Mouse (Mus musculus) lung, embryonic 14.5 days (tissue): ENCODE measurements at regions not wholly inside any gene's neighbourhood (a gene's known extent, or its start where the extent isn't known, plus 50 kb on each side); places are given as distances from the start of the nearest gene placed in this dataset.

ENCODE experiments used
- ATAC-seq: fragments of 200-750 bp; cut with Nextera tagmentation; 2 replicates; pipeline ENCODE4 v1.8.0; 2017; ENCODE audit warnings: mild to moderate bottlenecking, moderate TSS enrichment, moderate library complexity; ENCODE audit not compliant: insufficient read depth
- DNase-seq: peaks from one replicate; pipeline ENCODE4 v3.0.0-alpha.2; 2015
- H3K27ac ChIP-seq: fragments of 300-500 bp; sonication (generic); 2 replicates; pipeline ENCODE4 v1.5.1; 2014; ENCODE audit warnings: low read depth, mild to moderate bottlenecking, moderate library complexity
- H3K27me3 ChIP-seq: fragments of 300-500 bp; sonication (generic); 2 replicates; pipeline ENCODE4 v1.6.1; 2014; ENCODE audit warnings: low read length, control low read depth; ENCODE audit not compliant: insufficient read depth
- H3K36me3 ChIP-seq: fragments of 300-500 bp; sonication (generic); 2 replicates; pipeline ENCODE4 v1.6.1; 2014; ENCODE audit warnings: control low read depth; ENCODE audit not compliant: insufficient read depth
- H3K4me1 ChIP-seq: fragments of 300-500 bp; sonication (generic); 2 replicates; pipeline ENCODE4 v1.6.1; 2014; ENCODE audit warnings: antibody characterized with exemption, control low read depth; ENCODE audit not compliant: insufficient read depth
- H3K4me2 ChIP-seq: fragments of 300-500 bp; sonication (generic); 2 replicates; pipeline ENCODE4 v1.6.1; 2014; ENCODE audit warnings: mild to moderate bottlenecking
- H3K4me3 ChIP-seq: fragments of 300-500 bp; sonication (generic); 2 replicates; pipeline ENCODE4 v1.5.1; 2014; ENCODE audit warnings: low read depth, low read length
- H3K9ac ChIP-seq: fragments of 300-500 bp; sonication (generic); 2 replicates; pipeline ENCODE4 v1.6.1; 2014
- H3K9me3 ChIP-seq: fragments of 300-500 bp; sonication (generic); 2 replicates; pipeline ENCODE4 v1.6.1; 2016; ENCODE audit warnings: low read depth, low read length, control low read depth
- CTCF ChIP-seq: IDR thresholded peaks from 2 replicates; pipeline ENCODE4 v1.5.1; 2016; ENCODE audit warnings: antibody characterized with exemption, low read depth
- WGBS: fragments of 180-500 bp; shearing (Covaris S2); extraction: QIAGEN DNeasy Blood & Tissue Kit; methylation state at CpG from one replicate; pipeline ENCODE4 v1.1.7; 2014; 5-methylcytosine and 5-hydroxymethylcytosine counted together

GRCm38 (mm10) chr5:37918001-37918707 lies 93.8 kb upstream of the Msx1 start:
- no peaks in the 10 kb centered on the region for H3K36me3 ChIP-seq
- H3K4me3 ChIP-seq: peak overlapping the region; percentile 1; the same call in 1 of the 2 replicates
- no peaks in the 10 kb centered on the region for H3K4me1 ChIP-seq
- H3K9ac ChIP-seq: no peak overlapping the region
- no peak overlapping the region for H3K27ac ChIP-seq
- WGBS: 5% methylated on average over 28 of the region's 28 CpGs
- H3K4me2 ChIP-seq: peak overlapping the region; percentile 13; the same call in 1 of the 2 replicates
- no peak for TF ChIP-seq CTCF
- peaks cover 24% of the 10 kb centered on the region; the same call in 1 of the 2 replicates for H3K27me3 ChIP-seq
- H3K9me3 ChIP-seq: no peaks in the 10 kb centered on the region
- ATAC-seq: no peak
- DNase-seq: no peak

DNA sequence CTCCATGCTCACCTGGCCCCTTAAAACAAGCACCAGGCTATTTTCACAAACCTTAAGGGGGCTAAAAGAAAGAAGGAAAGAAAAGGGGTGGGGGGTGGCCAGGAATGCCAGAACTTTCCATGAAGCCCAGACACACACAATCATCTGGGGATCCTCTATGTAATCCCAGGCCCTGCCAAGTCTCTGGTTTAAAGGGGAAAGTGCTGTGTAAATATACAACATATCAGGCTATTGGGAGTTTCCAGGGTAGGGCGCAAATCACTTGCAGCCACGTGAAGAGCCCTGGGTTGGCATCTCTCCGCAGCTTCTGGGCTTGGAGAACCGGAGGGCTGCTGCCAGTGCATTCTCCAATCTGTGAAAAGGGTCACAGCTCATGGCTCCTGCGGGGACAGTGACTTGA lies 92.8 kb upstream of the Msx1 start:
- no peak for ATAC-seq
- H3K4me3 ChIP-seq: no peak overlapping the region
- no peak for DNase-seq
- no peak overlapping the region for H3K27ac ChIP-seq
- H3K27me3 ChIP-seq: peaks cover 24% of the 10 kb centered on the region; the same call in 1 of the 2 replicates
- no peak for TF ChIP-seq CTCF
- H3K36me3 ChIP-seq: no peaks in the 10 kb centered on the region
- no peak overlapping the region for H3K4me2 ChIP-seq
- no peaks in the 10 kb centered on the region for H3K9me3 ChIP-seq
- no peak overlapping the region for H3K9ac ChIP-seq
- 11% methylated on average over 5 of the region's 5 CpGs for WGBS
- H3K4me1 ChIP-seq: no peaks in the 10 kb centered on the region

GRCm38 (mm10) chr5:37904683-37905352 lies 80.4 kb upstream of the Msx1 start:
- H3K4me1 ChIP-seq: no peaks in the 10 kb centered on the region
- H3K36me3 ChIP-seq: no peaks in the 10 kb centered on the region
- no peak overlapping the region for H3K4me3 ChIP-seq
- peak; percentile 73 for TF ChIP-seq CTCF
- no peak overlapping the region for H3K4me2 ChIP-seq
- 41% methylated on average over 5 of the region's 5 CpGs for WGBS
- peaks cover 6% of the 10 kb centered on the region; the same call in 1 of the 2 replicates for H3K9me3 ChIP-seq
- H3K27me3 ChIP-seq: peaks cover 34% of the 10 kb centered on the region
- ATAC-seq: no peak
- DNase-seq: peak; percentile 40
- H3K9ac ChIP-seq: no peak overlapping the region
- H3K27ac ChIP-seq: no peak overlapping the region

GRCm38 (mm10) chr5:37903861-37904260 lies 79.5 kb upstream of the Msx1 start:
- no peak overlapping the region for H3K27ac ChIP-seq
- DNase-seq: no peak
- H3K27me3 ChIP-seq: peaks cover 37% of the 10 kb centered on the region
- no peak overlapping the region for H3K4me2 ChIP-seq
- WGBS: 68% methylated on average over 3 of the region's 3 CpGs
- ATAC-seq: no peak
- no peaks in the 10 kb centered on the region for H3K9me3 ChIP-seq
- H3K4me3 ChIP-seq: no peak overlapping the region
- no peak for TF ChIP-seq CTCF
- H3K4me1 ChIP-seq: no peaks in the 10 kb centered on the region
- H3K9ac ChIP-seq: no peak overlapping the region
- no peaks in the 10 kb centered on the region for H3K36me3 ChIP-seq

- Histone ChIP-seq H3K4me1 (no peaks in the 10 kb centered on the region), H3K4me3 (no peak overlapping the region), H3K36me3 (no peaks in the 10 kb centered on the region), H3K27ac (no peak overlapping the region), H3K4me2 (no peak overlapping the region), H3K27me3 (peaks cover 42% of the 10 kb centered on the region), H3K9me3 (no peaks in the 10 kb centered on the region), H3K9ac (no peak overlapping the region)
- 77% methylated on average over 2 of the region's 2 CpGs for WGBS
- DNase-seq: no peak
- no peak for ATAC-seq
- TF ChIP-seq CTCF: no peak
These were observed 78.4 kb upstream of the Msx1 start for GRCm38 (mm10) chr5:37902741-37903140.

DNA sequence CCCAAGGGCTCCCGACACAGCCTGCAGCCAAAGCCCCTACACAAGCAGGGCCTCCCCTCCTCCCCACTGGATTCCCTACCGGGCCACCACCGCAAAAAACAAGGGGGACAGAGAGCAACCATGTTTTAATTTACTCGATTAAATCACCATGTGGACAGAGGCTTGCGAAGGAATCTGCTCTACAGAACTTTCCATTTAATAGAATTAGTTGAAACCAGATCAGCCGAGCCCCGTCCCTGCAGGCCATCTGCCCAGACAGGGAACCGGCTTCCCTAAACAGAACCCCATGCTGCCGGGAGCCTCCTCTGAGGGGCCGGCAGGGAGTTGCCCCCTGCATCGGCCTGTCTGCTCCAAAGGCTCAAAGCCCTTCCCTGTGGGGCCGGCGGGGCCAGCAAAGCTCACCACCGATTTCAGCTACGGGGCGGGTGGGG lies 77.5 kb upstream of the Msx1 start:
- H3K27me3 ChIP-seq: peaks cover 42% of the 10 kb centered on the region
- DNase-seq (no peak), ATAC-seq (0 out of 2 replicates have a peak, but pooled peaks have one; percentile 31)
- H3K4me2 ChIP-seq: peak overlapping the region; percentile 18
- H3K4me3 ChIP-seq: no peak overlapping the region
- WGBS: 2% methylated on average over 16 of the region's 16 CpGs
- no peak overlapping the region for H3K27ac ChIP-seq
- no peaks in the 10 kb centered on the region for H3K9me3 ChIP-seq
- TF ChIP-seq CTCF: no peak
- no peaks in the 10 kb centered on the region for H3K4me1 ChIP-seq
- H3K9ac ChIP-seq: no peak overlapping the region
- no peaks in the 10 kb centered on the region for H3K36me3 ChIP-seq

DNA sequence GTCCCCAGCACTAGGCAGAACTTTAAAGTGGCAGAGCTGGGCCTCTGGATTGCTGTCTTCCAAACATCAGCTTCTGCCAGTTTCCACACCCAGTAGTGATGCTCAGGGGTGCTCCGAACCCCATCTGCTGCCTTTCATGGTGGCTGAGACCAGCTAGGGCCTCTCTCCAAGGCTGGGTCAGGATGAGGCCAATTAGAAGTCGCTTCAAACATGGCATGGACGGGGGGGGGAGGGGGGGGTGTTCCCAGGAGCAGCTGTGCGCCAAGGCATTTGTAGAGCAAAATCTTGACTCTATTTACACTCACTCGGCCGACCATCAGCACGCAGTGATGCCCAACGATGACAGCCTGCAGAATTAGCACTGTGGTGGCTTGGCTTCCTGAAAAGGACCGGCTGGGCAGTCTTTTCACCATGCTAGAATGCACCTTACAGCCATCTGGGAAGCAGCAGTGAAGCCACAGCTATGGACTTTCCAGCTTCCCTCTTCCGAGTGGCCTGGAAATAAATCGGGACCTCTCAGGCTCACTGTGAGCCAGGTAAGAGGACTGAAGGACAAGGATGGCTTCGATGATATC lies 73.7 kb upstream of the Msx1 start:
- Histone ChIP-seq H3K27me3 (peaks cover 61% of the 10 kb centered on the region), H3K4me2 (no peak overlapping the region), H3K4me3 (no peak overlapping the region), H3K9me3 (no peaks in the 10 kb centered on the region), H3K9ac (no peak overlapping the region), H3K36me3 (no peaks in the 10 kb centered on the region), H3K27ac (no peak overlapping the region), H3K4me1 (no peaks in the 10 kb centered on the region)
- no peak for TF ChIP-seq CTCF
- WGBS: 57% methylated on average over 12 of the region's 12 CpGs
- DNase-seq: no peak
- no peak for ATAC-seq
